Mouse (Mus musculus) kidney, adult 10 weeks (tissue): ENCODE results near the gene Thumpd2. TPM values are rescaled to one million over a fixed set of nuclear protein-coding genes. Genes with fewer than 3 reads are reported as not detected.

Experiments
- polyA plus RNA-seq: library from polyadenylated mRNA; stranded (reverse); fragments of 350-450 nt; fragmentation: Illumina TruSeq; extraction: RNeasy Lipid Tissue Mini Kit (QIAGEN cat#74804); gene quantifications from one replicate; pipeline ENCODE4 v1.2.3, GENCODE M21; 2014; ENCODE audit warnings: low read depth, low replicate concordance

Gene Thumpd2
- polyA plus RNA-seq = 5.6 TPM

DNA sequence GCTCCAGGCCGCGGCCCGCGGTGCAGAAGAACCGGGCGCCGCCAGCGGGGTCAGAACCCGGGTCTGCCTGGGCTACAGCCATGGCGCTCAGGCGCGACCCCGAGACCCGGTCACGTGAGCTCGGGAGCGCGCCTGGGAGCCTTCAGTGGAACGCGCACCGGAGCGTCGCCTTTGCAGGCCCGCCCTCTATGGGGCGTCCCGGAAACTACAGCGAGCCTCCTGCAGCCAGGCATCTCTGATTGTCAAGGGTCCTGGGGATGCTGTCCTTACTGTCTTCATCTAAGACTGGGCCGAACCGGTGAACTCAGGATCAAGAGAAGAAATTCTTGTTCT is at the start of gene Thumpd2:
Gene Thumpd2, minus strand, starts transcription at position 104 of the 333 bp plus-strand sequence.

Other genes starting within 250 kb of the Thumpd2 start
- 21.9 TPM for gene Tmem178, start 120.5 kb downstream of the Thumpd2 start, polyA plus RNA-seq